Mouse (Mus musculus) midbrain, embryonic 11.5 days (tissue): ENCODE measurements around the gene Serpinb1a. TPM values are rescaled to one million over a fixed set of nuclear protein-coding genes. Genes with fewer than 3 reads are reported as not detected.

Source experiments
- ATAC-seq: fragments of 200-750 bp; cut with Nextera tagmentation; 2 replicates; pipeline ENCODE4 v1.8.0; 2017; ENCODE audit warnings: moderate TSS enrichment, moderate library complexity; ENCODE audit not compliant: low FRiP score
- DNase-seq: peaks from one replicate; pipeline ENCODE4 v3.0.0; 2015; ENCODE audit warnings: low spot score; ENCODE audit errors: missing footprints
- H3K27ac ChIP-seq: fragments of 300-500 bp; sonication (generic); 2 replicates; pipeline ENCODE4 v1.5.1; 2014; ENCODE audit warnings: low read depth, low read length
- H3K27me3 ChIP-seq: fragments of 300-500 bp; sonication (generic); 2 replicates; pipeline ENCODE4 v1.6.1; 2014; ENCODE audit warnings: mild to moderate bottlenecking, low read length, moderate library complexity, mixed read lengths; ENCODE audit not compliant: control insufficient read depth, insufficient read depth
- H3K36me3 ChIP-seq: fragments of 300-500 bp; sonication (generic); 2 replicates; pipeline ENCODE4 v1.6.1; 2014; ENCODE audit warnings: mild to moderate bottlenecking, low read length, moderate library complexity, mixed read lengths; ENCODE audit not compliant: control insufficient read depth, insufficient read depth
- H3K4me1 ChIP-seq: fragments of 300-500 bp; sonication (generic); 2 replicates; pipeline ENCODE4 v1.6.1; 2014; ENCODE audit warnings: low read length; ENCODE audit not compliant: control insufficient read depth, insufficient read depth
- H3K4me2 ChIP-seq: fragments of 300-500 bp; sonication (generic); 2 replicates; pipeline ENCODE4 v1.6.1; 2014; ENCODE audit warnings: mild to moderate bottlenecking, moderate library complexity
- H3K4me3 ChIP-seq: fragments of 300-500 bp; sonication (generic); 2 replicates; pipeline ENCODE4 v1.5.1; 2014; ENCODE audit warnings: low read depth, low read length
- H3K9ac ChIP-seq: fragments of 300-500 bp; sonication (generic); 2 replicates; pipeline ENCODE4 v1.6.1; 2014; ENCODE audit warnings: low read length
- H3K9me3 ChIP-seq: fragments of 300-500 bp; sonication (generic); 2 replicates; pipeline ENCODE4 v1.6.1; 2016; ENCODE audit warnings: low read length; ENCODE audit not compliant: control insufficient read depth
- WGBS: fragments of 180-500 bp; shearing (Covaris S2); extraction: QIAGEN DNeasy Blood & Tissue Kit; methylation state at CpG from one replicate; pipeline ENCODE4 v1.1.7; 2014; 5-methylcytosine and 5-hydroxymethylcytosine counted together
- polyA plus RNA-seq: library from polyadenylated mRNA; unstranded; fragments of >200 nt; fragmentation: Nextera tagmentation; extraction: Ambion mirVana; gene quantifications from 2 replicates; pipeline ENCODE4 v1.2.1, GENCODE M21; 2014

The Serpinb1a gene
- polyA plus RNA-seq, 1 experiment from 2014 or later = 2.9 TPM

GRCm38 (mm10) chr13:32799131-32799530 lies 51.9 kb downstream of the Serpinb1a start:
- H3K36me3 ChIP-seq = no peaks in the 10 kb centered on the region
- peaks cover 11% of the 10 kb centered on the region for H3K4me1 ChIP-seq
- no peak for DNase-seq
- H3K27ac ChIP-seq = no peak overlapping the region
- H3K4me3 ChIP-seq = no peak overlapping the region
- no peaks in the 10 kb centered on the region for H3K9me3 ChIP-seq
- no peak overlapping the region for H3K9ac ChIP-seq
- no peak overlapping the region for H3K4me2 ChIP-seq
- WGBS = 71% methylated on average over 2 of the region's 2 CpGs
- no peak for ATAC-seq
- no peaks in the 10 kb centered on the region for H3K27me3 ChIP-seq

GRCm38 (mm10) chr13:32797085-32797484 lies 53.9 kb downstream of the Serpinb1a start:
- DNase-seq (no peak), ATAC-seq (no peak)
- no peak overlapping the region for H3K27ac ChIP-seq
- H3K4me3 ChIP-seq = no peak overlapping the region
- WGBS = 76% methylated on average over 1 of the region's 1 CpGs
- no peak overlapping the region for H3K4me2 ChIP-seq
- no peak overlapping the region for H3K9ac ChIP-seq
- no peaks in the 10 kb centered on the region for H3K4me1 ChIP-seq
- H3K36me3 ChIP-seq = no peaks in the 10 kb centered on the region
- no peaks in the 10 kb centered on the region for H3K27me3 ChIP-seq
- no peaks in the 10 kb centered on the region for H3K9me3 ChIP-seq

GRCm38 (mm10) chr13:32795166-32795565 lies 55.8 kb downstream of the Serpinb1a start:
- H3K36me3 ChIP-seq = no peaks in the 10 kb centered on the region
- no peaks in the 10 kb centered on the region for H3K9me3 ChIP-seq
- no peak for ATAC-seq
- H3K27ac ChIP-seq = no peak overlapping the region
- H3K9ac ChIP-seq = no peak overlapping the region
- H3K4me1 ChIP-seq = no peaks in the 10 kb centered on the region
- H3K4me2 ChIP-seq = no peak overlapping the region
- 85% methylated on average over 5 of the region's 5 CpGs for WGBS
- DNase-seq = no peak
- H3K4me3 ChIP-seq = no peak overlapping the region
- no peaks in the 10 kb centered on the region for H3K27me3 ChIP-seq

GRCm38 (mm10) chr13:32794619-32795018 lies 56.4 kb downstream of the Serpinb1a start:
- H3K27ac ChIP-seq = no peak overlapping the region
- H3K9me3 ChIP-seq = no peaks in the 10 kb centered on the region
- no peaks in the 10 kb centered on the region for H3K4me1 ChIP-seq
- H3K4me2 ChIP-seq = no peak overlapping the region
- H3K4me3 ChIP-seq = no peak overlapping the region
- no peaks in the 10 kb centered on the region for H3K27me3 ChIP-seq
- WGBS = 70% methylated on average over 2 of the region's 2 CpGs
- ATAC-seq = no peak
- H3K36me3 ChIP-seq = no peaks in the 10 kb centered on the region
- DNase-seq = no peak
- no peak overlapping the region for H3K9ac ChIP-seq

Other genes with a start within 250 kb of the Serpinb1a start
- gene Mylk4, start 67.2 kb downstream of the Serpinb1a start, polyA plus RNA-seq = 0.07 TPM in 1 of 2 replicates, not detected in the other
- 14.3 and 17.2 TPM in 2 replicates for gene Wrnip1, start 49.1 kb downstream of the Serpinb1a start, polyA plus RNA-seq
- gene D930007J09Rik, start 48.3 kb downstream of the Serpinb1a start, polyA plus RNA-seq = not detected in 2 replicates
- gene Serpinb1c, start 47.0 kb upstream of the Serpinb1a start, polyA plus RNA-seq = not detected in 2 replicates
- 0.55 and 0.83 TPM in 2 replicates for gene Serpinb6b, start 114.0 kb upstream of the Serpinb1a start, polyA plus RNA-seq
- gene Serpinb9, start 152.1 kb upstream of the Serpinb1a start, polyA plus RNA-seq = 0.63 and 1.2 TPM in 2 replicates
- gene Serpinb9b, start 176.2 kb upstream of the Serpinb1a start, polyA plus RNA-seq = 0.12 TPM in 1 of 2 replicates, not detected in the other
- 0.10 and 0.25 TPM in 2 replicates for gene Serpinb1b, start 227.4 kb upstream of the Serpinb1a start, polyA plus RNA-seq